Mouse (Mus musculus) ES-E14 (cell line): ENCODE measurements around the gene Ston1.

Source experiments
- CHD2 ChIP-seq: IDR thresholded peaks from 2 replicates; pipeline ENCODE4 v1.6.1; 2014; ENCODE audit warnings: mild to moderate bottlenecking, low read depth, low read length, inconsistent platforms
- MAFK ChIP-seq: IDR thresholded peaks from 2 replicates; pipeline ENCODE4 v1.6.1; 2014; ENCODE audit warnings: mild to moderate bottlenecking, low read depth, low read length, inconsistent platforms; ENCODE audit not compliant: insufficient read depth
- ZC3H11A ChIP-seq: IDR thresholded peaks from 2 replicates; pipeline ENCODE4 v1.6.1; 2012; ENCODE audit warnings: low read depth, mild to moderate bottlenecking, inconsistent platforms, low read length, borderline replicate concordance
- ZNF384 ChIP-seq: IDR thresholded peaks from 2 replicates; pipeline ENCODE4 v1.6.1; 2012; ENCODE audit warnings: low read depth, low read length, inconsistent platforms

DNA sequence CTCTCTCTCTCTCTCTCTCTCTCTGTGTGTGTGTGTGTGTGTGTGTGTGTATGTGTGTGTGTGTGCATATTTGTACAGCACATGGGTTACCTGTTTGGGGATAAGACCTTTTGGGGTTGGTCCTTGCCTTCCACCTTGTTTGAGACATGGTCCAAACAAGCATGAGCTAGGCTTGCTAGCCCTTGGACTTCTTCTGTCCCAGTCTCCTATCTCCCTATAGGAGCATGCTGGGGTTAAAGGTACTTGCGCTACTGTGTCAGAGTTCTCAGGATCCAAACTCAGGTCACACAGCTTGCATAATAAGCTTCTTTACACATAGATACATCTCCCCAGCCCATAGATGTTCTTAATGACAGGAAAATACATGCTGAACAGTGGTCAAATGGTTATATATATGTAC, 17.2 kb downstream of the Ston1 start:
- TF ChIP-seq ZNF384 (no peak), CHD2 (no peak), MAFK (no peak), ZC3H11A (no peak)
